Mouse (Mus musculus): ENCODE results near the gene Zfyve16.

Zfyve16 gene

DNA sequence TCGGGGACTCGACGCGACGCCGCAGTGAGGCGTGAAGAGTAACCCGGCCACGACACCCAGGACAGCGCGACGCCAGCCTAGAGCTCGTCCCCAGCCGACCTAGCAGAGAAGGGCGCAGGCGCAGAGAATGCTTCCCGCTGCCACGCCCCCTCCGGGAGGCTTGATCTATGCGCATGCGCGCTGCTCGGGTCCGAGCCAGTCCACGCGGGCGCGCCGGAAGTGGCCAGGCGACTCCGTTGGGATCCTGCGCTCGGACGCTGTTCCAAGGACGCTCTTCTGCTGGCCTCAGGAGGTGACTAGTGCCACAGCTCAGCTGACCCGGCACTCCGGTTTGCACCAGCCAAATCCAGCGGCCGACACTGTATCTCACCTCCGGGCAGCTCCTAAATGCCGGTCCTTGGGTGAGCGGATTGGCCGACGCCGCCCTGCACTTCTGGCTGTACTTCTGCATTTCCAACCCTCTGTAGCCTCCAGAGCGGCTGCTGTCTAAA lies at the start of gene Zfyve16:
TSS of gene Zfyve16 (minus strand) at position 148 of the 491 bp plus-strand sequence.
- peak; percentile 96 to 98 for DNase-seq (ENCODE audit: low spot score in 2 of 2)

GRCm38 (mm10) chr13:92578210-92578609 lies 47.5 kb upstream of the Zfyve16 start:
- no peak for DNase-seq (ENCODE audit: low spot score in 2 of 2)

DNA sequence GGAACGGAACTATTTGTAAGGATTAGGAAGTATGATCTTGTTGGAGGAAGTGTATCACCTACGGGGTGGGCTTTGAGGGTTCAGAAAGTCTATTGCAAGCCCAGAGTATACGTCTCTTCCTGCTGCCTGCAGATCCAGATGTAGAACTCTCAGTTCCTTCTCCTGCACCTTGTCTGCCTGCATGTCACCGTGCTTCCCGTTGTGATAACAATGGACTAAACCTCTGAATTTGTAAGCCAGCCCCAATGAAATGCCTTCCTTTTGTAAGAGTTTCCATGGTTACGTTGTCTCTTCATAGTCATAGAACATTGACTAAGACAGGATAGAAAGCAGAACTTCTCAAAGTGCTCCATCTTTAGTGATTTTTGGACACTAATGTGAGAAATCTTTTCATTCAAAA lies 46.0 kb upstream of the Zfyve16 start:
- DNase-seq (ENCODE audit: low spot score in 2 of 2), result no peak

DNA sequence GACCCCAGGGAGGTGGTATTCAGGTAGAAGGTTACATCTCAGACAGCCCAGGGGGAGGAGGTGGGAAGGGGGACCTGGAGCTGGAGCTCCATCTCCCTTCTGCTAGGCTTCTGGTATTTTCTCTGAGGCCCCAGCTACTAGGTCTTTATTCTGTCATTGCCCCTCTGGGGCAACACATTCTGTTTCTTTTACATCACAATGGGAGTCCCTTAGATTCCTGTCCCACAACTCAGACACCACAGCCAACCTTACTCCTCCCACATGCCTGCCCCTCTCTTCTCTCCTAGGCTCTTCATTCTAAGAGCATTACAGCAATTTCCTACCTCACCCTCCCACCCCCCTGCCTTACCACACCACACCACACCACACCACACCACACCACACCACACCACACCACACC lies 45.4 kb upstream of the Zfyve16 start, which contains the start of gene Spz1:
TSS of gene Spz1 (minus strand) at position 101 of the 400 bp plus-strand sequence.
- DNase-seq (ENCODE audit: low spot score in 2 of 2), result no peak

GRCm38 (mm10) chr13:92559429-92559828 lies 28.8 kb upstream of the Zfyve16 start:
- DNase-seq (ENCODE audit: low spot score in 2 of 2), result no peak

DNA sequence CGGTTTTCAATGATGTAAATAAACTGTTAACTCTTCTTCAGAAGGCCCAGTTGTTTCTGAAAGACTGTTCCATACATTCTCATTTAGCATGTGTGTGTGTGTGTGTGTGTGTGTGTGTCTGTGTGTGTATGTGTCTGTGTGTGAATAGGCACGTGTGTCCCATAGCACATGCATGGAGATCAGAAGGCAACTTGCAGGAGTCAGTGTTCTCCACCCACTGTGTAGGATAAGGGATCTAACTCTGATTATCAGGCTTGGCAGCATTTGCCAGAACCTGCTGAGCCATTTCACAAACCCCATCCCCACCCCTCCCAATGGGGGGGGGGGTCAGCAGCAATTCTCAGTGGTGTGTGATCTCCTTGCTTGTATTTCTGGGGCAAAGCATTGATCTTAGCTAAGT lies 26.6 kb upstream of the Zfyve16 start:
- DNase-seq (ENCODE audit: low spot score in 2 of 2), result no peak

DNA sequence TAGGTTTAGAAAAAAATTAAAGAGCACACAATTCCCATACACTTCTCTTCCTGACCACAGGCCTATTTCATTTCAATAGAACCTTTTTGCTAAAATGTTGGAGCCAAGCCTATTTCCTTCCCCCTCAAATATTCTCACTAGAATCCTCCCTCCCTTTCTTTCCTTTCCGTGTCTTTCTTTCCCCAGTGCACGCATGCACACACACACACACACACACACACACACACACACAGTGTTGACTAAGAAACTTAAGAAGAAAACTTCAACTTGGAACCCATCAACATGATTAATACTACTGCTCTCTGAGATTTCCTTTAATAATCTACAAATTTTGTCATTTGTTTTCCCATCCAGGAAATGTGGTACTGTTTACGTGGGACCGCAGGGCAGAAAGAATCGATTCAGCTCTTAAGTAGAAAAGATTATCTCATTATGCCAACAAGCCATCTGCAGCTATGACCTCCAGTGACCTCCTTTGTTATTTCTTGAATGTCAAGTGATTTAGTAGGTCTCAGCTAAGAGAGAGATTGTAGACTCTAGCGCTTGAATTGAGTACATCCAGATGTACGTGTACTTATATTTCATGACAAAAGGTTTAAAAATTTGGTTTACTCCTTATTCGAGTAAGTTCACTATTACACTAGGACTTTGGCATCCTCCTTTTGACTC lies 25.9 kb upstream of the Zfyve16 start:
- no peak for DNase-seq (ENCODE audit: low spot score in 2 of 2)

- no peak for DNase-seq (ENCODE audit: low spot score in 2 of 2)
Observed at GRCm38 (mm10) chr13:92547093-92547492, 16.4 kb upstream of the Zfyve16 start.

GRCm38 (mm10) chr13:92540997-92541396 lies 10.3 kb upstream of the Zfyve16 start:
- DNase-seq (ENCODE audit: low spot score in 2 of 2), result no peak

DNA sequence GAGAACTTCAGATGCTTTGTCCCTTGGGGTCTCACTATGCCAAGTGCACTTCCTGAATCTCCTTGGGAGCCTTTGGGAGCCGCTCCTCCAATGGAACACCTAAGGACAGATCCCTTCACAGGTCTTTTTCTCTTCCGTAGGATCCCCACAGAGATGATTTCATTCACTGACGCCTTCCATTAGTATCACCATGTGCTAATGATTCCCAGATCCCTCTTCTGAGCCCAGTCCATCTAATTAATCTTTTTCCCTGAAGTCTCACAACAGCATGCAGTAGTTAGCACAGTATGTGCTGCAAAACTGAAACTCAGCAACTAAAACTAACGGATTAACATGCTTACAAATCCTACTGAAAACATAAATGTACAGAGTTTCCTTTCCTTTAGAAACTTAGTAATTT lies 8.5 kb upstream of the Zfyve16 start:
- DNase-seq (ENCODE audit: low spot score in 2 of 2), result no peak

DNA sequence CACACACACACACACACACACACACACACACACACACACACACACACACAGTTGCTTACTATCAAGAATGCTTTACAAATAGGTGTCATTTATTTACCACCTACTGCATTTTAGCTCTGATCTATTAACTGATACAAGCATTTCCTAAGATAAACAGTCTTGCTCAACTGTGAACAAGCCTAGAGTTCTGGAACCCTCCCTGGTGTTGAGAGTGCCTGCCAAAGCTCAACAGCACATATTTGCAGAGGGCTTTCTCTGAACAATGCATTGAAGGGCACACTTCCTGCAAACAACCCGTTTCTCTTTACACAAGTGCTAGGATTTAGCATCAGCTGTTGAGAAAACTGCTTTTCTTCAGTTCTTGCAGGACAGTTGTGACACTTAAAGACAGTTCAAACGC lies 3.1 kb upstream of the Zfyve16 start:
- no peak for DNase-seq (ENCODE audit: low spot score in 2 of 2)

- no peak for DNase-seq (ENCODE audit: low spot score in 2 of 2)
Observed at GRCm38 (mm10) chr13:92532216-92532615, 1.5 kb upstream of the Zfyve16 start.

- no peak for DNase-seq (ENCODE audit: low spot score in 2 of 2)
Observed at GRCm38 (mm10) chr13:92531237-92531636, 569 bp upstream of the Zfyve16 start.

- DNase-seq (ENCODE audit: low spot score in 2 of 2), result no peak
Observed at GRCm38 (mm10) chr13:92529828-92530720, 594 bp downstream of the Zfyve16 start.

DNA sequence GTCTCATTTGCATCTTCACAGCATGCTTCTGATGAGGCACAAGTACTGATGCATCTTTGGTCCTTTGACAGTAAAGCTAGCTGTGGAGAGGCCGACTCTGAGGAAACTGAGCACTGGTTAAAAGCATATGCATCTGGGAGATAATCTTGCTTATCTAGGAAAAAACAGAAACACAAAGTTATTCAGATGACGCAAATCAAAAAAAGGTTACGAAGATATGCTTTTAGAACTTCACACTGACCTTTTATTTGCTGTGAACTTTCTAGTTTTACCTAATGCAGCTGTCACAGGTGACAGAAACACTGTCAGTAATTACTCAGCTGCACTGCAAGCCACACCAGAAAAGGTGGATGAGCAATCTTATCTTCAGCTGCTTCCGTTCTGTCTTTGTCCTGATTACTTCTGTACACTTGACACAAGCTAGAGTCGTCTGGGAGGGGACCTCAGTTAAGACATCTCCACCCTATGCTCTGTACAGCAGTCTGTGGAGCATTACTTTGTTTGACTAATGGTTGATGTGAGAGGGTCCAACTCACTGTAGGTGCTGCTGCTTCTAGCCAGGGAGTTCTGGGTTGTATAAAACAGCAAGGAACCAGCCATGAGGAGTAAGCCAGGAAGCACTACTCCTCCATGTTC lies 7.4 kb downstream of the Zfyve16 start:
- no peak for DNase-seq (ENCODE audit: low spot score in 2 of 2)

DNA sequence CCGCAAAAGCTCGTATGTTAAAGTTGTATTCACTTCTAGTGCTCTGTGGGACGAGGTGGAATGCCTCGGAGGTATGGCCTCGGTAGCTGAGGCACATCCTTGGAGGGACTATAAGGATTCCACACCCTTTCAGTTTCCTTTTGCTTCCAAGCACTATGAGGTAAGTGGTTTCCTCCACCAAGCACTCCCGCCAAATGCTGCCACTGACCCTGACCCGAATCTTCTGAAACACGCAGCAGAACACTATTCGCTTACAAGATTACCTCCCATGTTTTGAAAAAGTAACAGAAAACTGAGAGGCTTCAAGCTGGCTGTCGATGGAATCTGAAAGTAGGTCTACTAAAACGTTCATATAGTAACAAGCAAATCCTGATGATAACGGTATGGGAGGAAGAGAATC lies 25.8 kb downstream of the Zfyve16 start:
- DNase-seq (ENCODE audit: low spot score in 2 of 2), result no peak

DNA sequence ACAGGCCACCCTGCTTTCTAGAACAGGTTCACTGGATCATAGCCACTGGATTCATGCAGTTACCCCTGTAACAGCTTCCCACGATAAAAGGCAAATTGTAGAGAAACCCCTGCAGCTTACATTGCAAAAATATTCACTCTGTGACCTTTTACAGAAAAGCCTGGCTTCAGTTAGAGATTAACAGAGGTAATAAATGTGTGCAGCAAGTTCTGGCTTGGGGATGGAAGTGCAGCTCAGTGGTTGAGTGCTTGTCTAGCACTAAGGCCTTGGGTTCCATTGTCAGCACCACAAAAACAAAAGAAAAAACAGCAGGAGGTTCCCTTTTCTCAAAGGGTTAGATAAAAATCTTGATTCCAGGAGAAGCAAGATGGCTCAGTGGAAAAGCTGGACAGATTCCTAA lies 38.7 kb downstream of the Zfyve16 start:
- no peak for DNase-seq (ENCODE audit: low spot score in 2 of 2)

DNA sequence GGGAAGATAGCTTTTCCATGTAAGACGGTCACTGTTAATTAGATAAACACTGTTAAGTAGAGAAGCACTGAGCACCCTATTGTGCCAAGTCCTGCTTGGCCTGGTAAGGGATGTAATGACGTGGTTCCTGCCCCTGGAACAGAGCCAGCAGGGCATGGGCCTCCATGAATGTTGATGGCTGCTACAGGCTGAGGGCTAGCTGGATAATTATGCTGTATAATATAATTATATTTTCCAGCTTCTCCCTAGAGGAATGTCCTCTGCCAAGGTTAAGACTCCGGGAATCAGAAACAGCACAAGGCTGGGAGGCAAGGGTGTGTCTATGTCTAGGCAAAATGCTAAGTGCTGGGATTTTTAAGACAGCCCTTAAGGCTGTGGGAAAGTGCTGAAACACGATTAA lies 39.9 kb downstream of the Zfyve16 start:
- peak in 1 of 2 experiments; percentile 45 for DNase-seq (ENCODE audit: low spot score in 2 of 2)

DNA sequence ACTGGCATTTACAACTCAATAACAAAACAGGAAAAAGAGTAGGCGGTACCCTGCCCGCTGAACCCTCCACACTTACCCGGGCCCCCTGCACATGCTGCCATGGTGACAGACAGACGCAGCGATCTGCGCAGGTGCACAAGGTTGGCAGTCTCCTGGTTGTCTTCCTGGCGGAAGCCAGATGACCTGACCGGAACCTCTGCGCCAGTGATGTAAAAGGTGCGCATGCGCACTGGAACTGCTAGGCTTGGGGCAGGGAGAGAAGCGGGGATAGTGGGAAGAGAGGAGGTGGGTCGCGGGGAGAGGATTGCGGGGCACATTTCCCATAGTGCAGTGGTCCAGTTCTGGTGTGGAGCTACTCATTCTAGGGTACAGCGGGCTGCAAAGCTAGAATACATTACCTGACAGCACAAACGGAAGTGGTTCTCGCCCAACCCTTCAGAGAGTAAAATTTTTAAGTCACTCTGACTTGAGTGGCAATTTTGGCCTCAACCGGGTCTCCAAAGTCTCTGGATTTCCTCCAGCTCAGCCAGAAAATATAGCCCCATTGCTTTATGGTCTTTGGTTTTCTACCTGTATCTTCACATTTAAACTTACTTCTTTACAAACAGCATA lies 46.7 kb downstream of the Zfyve16 start, which contains the start of gene Fam151b:
TSS of gene Fam151b (minus strand) at position 164 of the 612 bp plus-strand sequence.
- peak; percentile 95 for DNase-seq (ENCODE audit: low spot score in 2 of 2)

DNA sequence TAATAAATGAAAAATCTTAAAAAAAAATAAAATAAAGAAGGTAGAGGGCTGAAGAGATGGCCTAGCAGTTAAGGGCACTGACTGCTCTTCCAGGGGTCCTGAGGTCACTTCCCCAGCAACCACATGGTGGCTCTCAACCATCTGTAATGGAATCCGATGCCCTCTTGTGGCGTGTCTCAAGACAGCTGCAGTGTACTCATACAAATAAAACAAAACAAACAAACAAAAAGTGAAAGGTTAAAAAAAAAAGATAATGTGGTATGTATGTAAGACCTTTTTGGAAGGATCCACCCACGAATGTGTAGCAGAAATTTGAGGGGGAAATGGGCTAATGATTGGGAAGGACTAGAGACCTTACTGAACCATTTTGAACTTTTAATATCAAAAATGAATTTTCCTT lies 47.3 kb downstream of the Zfyve16 start:
- peak; percentile 63 to 64 for DNase-seq (ENCODE audit: low spot score in 2 of 2)

DNA sequence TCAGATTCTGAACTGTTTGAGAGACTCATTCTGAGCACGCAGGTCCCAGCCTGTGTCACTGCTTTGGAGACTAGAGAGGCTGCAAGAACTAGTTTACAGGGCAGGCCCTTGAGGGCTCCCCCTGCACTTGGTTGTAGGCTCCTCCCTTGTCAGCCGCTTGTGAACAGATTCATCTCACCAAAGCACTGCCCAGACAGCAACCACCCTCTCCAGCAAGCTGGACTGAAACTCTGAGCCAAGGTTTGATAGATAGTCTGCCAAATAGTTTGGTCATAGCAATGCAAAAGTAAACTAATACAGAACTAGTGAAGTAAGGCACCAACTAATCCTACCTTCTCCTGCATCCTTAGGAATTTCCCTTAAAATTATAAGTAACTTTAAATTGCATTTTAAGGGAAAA lies 60.5 kb downstream of the Zfyve16 start:
- no peak for DNase-seq (ENCODE audit: low spot score in 2 of 2)

DNA sequence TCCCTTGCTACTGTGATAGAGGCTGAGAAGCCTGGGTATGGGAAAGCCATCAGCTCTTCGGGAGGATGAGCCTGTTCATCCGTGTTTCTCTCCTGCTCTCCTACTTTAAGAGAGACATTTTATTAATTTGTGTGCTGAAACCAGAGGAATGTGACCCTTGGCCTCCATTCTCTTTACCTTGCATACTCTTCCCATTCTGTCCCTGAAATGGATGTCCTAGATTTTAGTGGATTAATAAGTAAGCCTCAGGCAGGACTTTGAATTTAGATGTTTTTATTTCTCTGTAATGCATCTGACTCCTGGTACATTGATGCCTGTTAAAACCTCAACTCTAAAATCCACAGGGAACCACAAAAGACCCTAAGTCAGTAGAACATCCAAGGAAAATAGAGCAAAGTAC lies 61.3 kb downstream of the Zfyve16 start:
- no peak for DNase-seq (ENCODE audit: low spot score in 2 of 2)
